Mouse (Mus musculus) limb, embryonic 14.5 days (tissue): Measurements from ENCODE around the gene Rorc. TPM values are rescaled to one million over a fixed set of nuclear protein-coding genes. Genes with fewer than 3 reads are reported as not detected.

ENCODE experiments used
- ATAC-seq: fragments of 200-750 bp; cut with Nextera tagmentation; 2 replicates; pipeline ENCODE4 v1.8.0; 2017; ENCODE audit warnings: low read depth, moderate number of reproducible peaks, moderate TSS enrichment; ENCODE audit not compliant: low FRiP score
- DNase-seq: peaks from one replicate; pipeline ENCODE4 v3.0.0-alpha.2; 2015; ENCODE audit warnings: low spot score
- H3K27ac ChIP-seq: fragments of 300-500 bp; sonication (generic); replicated peaks from 2 replicates; pipeline ENCODE4 v1.5.1; 2014; ENCODE audit warnings: low read depth, mild to moderate bottlenecking, low read length, moderate library complexity, mixed read lengths
- H3K27me3 ChIP-seq: fragments of 300-500 bp; sonication (generic); 2 replicates; pipeline ENCODE4 v1.6.1; 2014; ENCODE audit warnings: low read length, mixed read lengths; ENCODE audit not compliant: control insufficient read depth, insufficient read depth
- H3K36me3 ChIP-seq: fragments of 300-500 bp; sonication (generic); 2 replicates; pipeline ENCODE4 v1.6.1; 2014; ENCODE audit warnings: mild to moderate bottlenecking, low read length, moderate library complexity, mixed read lengths; ENCODE audit not compliant: control insufficient read depth, insufficient read depth
- H3K4me1 ChIP-seq: fragments of 300-500 bp; sonication (generic); 2 replicates; pipeline ENCODE4 v1.6.1; 2014; ENCODE audit warnings: antibody characterized with exemption, low read length, mixed read lengths; ENCODE audit not compliant: control insufficient read depth, insufficient read depth
- H3K4me2 ChIP-seq: fragments of 300-500 bp; sonication (generic); replicated peaks from 2 replicates; pipeline ENCODE4 v1.6.1; 2014; ENCODE audit warnings: low read depth, mild to moderate bottlenecking, low read length, moderate library complexity; ENCODE audit not compliant: severe bottlenecking
- H3K4me3 ChIP-seq: fragments of 300-500 bp; sonication (generic); replicated peaks from 2 replicates; pipeline ENCODE4 v1.5.1; 2014; ENCODE audit warnings: low read length
- H3K9ac ChIP-seq: fragments of 300-500 bp; sonication (generic); 2 replicates; pipeline ENCODE4 v1.6.1; 2014; ENCODE audit warnings: mild to moderate bottlenecking, low read depth, low read length, moderate library complexity; ENCODE audit not compliant: severe bottlenecking
- H3K9me3 ChIP-seq: fragments of 300-500 bp; sonication (generic); 2 replicates; pipeline ENCODE4 v1.6.1; 2016; ENCODE audit warnings: low read length; ENCODE audit not compliant: control insufficient read depth
- POLR2A ChIP-seq: fragments of 200-500 bp; IDR thresholded peaks from 2 replicates; pipeline ENCODE4 v1.8.0; 2012; ENCODE audit warnings: inconsistent platforms, mild to moderate bottlenecking, moderate library complexity, borderline replicate concordance; ENCODE audit not compliant: insufficient read depth, insufficient read length; ENCODE audit errors: extremely low read depth
- whole genome bisulfite sequencing: fragments of 180-500 bp; shearing (Covaris S2); extraction: QIAGEN DNeasy Blood & Tissue Kit; methylation state at CpG from one replicate; pipeline ENCODE4 v1.1.7; 2014; 5-methylcytosine and 5-hydroxymethylcytosine counted together
- polyA plus RNA-seq, 2 experiments: library from polyadenylated mRNA; depleted of rRNA in 1 of 2; stranded (reverse) in 1 of 2; unstranded in 1 of 2; fragments of >200 nt; fragmentation: Nextera tagmentation in 1 of 2; extraction: Ambion mirVana in 1 of 2; gene quantifications; 2 replicates each; pipeline versions ENCODE4 v1.2.1 to v1.2.3; 2012 to 2014

Gene Rorc
- polyA plus RNA-seq, 2 experiments = 2.3 TPM

DNA sequence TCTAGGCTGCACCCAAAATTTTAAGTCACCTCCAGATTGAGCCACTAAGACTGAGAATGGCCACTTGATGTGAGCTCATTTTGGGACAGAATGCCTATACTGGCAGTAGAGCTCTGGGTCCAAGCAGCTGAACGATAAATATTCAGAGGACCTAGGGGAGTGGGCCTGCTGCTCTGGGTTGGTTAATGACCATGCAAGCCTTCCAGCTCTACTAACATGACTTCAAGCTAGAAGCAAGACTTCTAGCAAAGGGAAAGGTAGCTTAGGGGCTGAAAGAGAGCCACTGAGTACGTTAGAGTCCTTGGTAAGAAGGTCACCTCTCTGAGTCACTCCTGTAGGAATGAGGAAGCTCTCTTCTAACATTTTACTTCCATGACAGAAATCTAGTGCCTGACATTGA, 19.5 kb downstream of the Rorc start:
- no peak overlapping the region for H3K9ac ChIP-seq
- 78% methylated on average over 2 of the region's 2 CpGs for WGBS
- H3K4me3 ChIP-seq = no peak overlapping the region
- no peaks in the 10 kb centered on the region for H3K36me3 ChIP-seq
- TF ChIP-seq POLR2A = no peak
- H3K4me1 ChIP-seq = no peaks in the 10 kb centered on the region
- H3K4me2 ChIP-seq = no peak overlapping the region
- DNase-seq = no peak
- ATAC-seq = no peak
- H3K27ac ChIP-seq = no peak overlapping the region
- H3K27me3 ChIP-seq = no peaks in the 10 kb centered on the region
- H3K9me3 ChIP-seq = no peaks in the 10 kb centered on the region

DNA sequence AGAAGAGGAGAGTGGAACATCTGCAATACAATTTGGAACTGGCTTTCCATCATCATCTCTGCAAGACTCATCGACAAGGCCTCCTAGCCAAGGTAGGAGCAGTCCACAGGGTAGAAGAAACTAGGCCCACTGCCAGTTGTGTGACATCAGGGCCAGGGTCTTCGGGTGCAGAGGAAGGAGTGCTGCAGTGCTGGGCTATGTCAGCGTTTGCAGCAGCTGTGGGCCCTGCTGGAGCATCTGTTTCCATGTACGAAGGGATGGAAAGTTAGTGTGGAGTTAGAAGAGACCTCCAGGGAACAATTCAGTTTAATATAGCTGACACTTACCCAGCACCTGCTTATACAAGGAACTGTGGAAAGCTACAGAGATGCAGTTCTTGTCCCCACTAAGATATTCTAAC, 20.5 kb downstream of the Rorc start:
- Histone ChIP-seq H3K4me3 (no peak overlapping the region), H3K36me3 (no peaks in the 10 kb centered on the region), H3K9ac (no peak overlapping the region), H3K4me1 (no peaks in the 10 kb centered on the region), H3K4me2 (no peak overlapping the region), H3K27me3 (peaks cover 7% of the 10 kb centered on the region; the same call in 1 of the 2 replicates), H3K9me3 (no peaks in the 10 kb centered on the region), H3K27ac (no peak overlapping the region)
- 31% methylated on average over 4 of the region's 4 CpGs for WGBS
- peak; percentile 67 for DNase-seq
- peak; percentile 75 for ATAC-seq
- no peak for TF ChIP-seq POLR2A

DNA sequence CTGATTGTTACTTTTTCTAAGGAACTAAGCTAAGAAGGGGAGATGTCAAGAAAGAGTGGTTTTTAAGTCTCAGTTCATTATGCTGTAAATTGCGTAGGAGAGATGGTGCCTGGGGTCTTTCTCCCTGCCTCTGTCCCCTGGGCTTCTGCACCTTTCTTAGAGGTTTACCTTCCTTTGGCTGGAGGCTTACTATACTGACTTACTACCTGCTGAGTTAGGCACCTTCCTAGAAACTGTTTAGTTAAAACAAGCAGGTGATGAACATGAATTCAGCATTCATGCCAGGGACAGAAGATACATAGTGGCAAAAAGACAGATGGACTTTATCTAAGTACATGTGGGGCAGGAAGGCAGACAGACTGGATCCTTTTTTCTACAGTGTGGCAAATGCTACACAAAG, 23.7 kb downstream of the Rorc start:
- Histone ChIP-seq H3K4me3 (no peak overlapping the region), H3K36me3 (no peaks in the 10 kb centered on the region), H3K27me3 (peaks cover 33% of the 10 kb centered on the region), H3K4me2 (no peak overlapping the region), H3K9me3 (no peaks in the 10 kb centered on the region), H3K4me1 (no peaks in the 10 kb centered on the region), H3K9ac (no peak overlapping the region), H3K27ac (no peak overlapping the region)
- DNase-seq (no peak), ATAC-seq (no peak)
- 52% methylated on average over 1 of the region's 1 CpGs for WGBS
- TF ChIP-seq POLR2A = no peak

DNA sequence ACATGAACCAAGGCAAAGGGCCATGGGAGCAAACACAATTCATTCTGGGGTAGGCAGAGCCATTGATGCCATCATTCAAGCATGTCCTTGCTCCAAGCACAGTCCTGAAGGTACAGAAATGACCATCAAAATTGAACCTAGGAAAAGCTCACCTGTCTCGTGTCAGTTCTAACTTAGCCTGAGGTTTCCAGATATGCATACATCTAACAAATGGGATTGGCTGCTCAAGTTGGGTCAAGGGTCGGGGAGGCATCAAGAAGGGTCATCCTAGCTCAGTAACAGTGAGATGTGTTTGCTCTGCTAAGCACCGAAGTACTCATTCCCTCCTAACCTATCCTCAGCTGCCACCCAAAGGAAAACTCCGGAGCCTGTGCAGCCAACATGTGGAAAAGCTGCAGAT, 24.3 kb downstream of the Rorc start:
- Histone ChIP-seq H3K4me1 (no peaks in the 10 kb centered on the region), H3K9me3 (no peaks in the 10 kb centered on the region), H3K27me3 (peaks cover 38% of the 10 kb centered on the region), H3K4me3 (no peak overlapping the region), H3K4me2 (no peak overlapping the region), H3K9ac (no peak overlapping the region), H3K36me3 (no peaks in the 10 kb centered on the region), H3K27ac (no peak overlapping the region)
- TF ChIP-seq POLR2A = no peak
- 71% methylated on average over 4 of the region's 4 CpGs for WGBS
- ATAC-seq (no peak), DNase-seq (no peak)

DNA sequence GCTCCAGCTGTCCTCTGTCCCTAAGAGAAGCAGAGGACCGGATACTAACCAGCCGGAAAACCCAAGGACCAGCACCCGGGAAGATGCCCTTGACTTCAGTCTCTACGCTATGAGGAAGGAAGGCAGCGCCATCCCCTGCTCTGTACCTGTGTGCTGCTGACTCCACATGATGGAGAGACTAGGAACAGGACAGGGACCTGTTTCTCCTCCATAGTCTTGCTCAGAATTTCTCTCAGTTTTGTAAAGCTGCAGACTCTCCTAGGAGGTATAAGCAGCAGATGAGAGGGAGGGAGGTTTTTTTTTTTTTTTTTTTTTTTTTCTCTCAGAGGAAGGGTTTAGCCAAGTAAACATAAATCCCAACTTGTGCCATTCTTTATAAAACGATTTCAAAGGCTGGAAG, 25.6 kb downstream of the Rorc start, which contains the start of gene Lingo4:
Gene Lingo4, plus strand, starts transcription at position 301 of the 400 bp plus-strand sequence.
- DNase-seq (no peak), ATAC-seq (no peak)
- H3K27me3 ChIP-seq = peaks cover 43% of the 10 kb centered on the region
- no peaks in the 10 kb centered on the region for H3K4me1 ChIP-seq
- no peaks in the 10 kb centered on the region for H3K9me3 ChIP-seq
- no peak within 1 kb of the TSS for H3K27ac ChIP-seq
- peak within 1 kb of the TSS; percentile 21 for H3K4me3 ChIP-seq
- H3K4me2 ChIP-seq = peak within 1 kb of the TSS; percentile 46
- TF ChIP-seq POLR2A = no peak
- H3K9ac ChIP-seq = peak within 1 kb of the TSS; percentile 40; the same call in 1 of the 2 replicates
- WGBS = 60% methylated on average over 6 of the region's 6 CpGs
- no peaks in the 10 kb centered on the region for H3K36me3 ChIP-seq
